Mouse (Mus musculus): ENCODE results near the gene Zfp346. TPM values are rescaled to one million over a fixed set of nuclear protein-coding genes. Genes with fewer than 3 reads are reported as not detected.

Gene Zfp346
- total and polyA plus RNA-seq, 3 experiments: 19.5 to 28.8 TPM; not detected in 1

- TF ChIP-seq USF2 (IDR thresholded peaks at IDR 0.05; ENCODE audit: borderline replicate concordance in 1 of 2, insufficient read depth in 1 of 2, low read depth in 1 of 2, low read length in 2 of 2): no peak
- TF ChIP-seq MAZ (IDR thresholded peaks at IDR 0.05; ENCODE audit: low read depth, low read length): no peak
- no peak for TF ChIP-seq MYC (IDR thresholded peaks at IDR 0.05; ENCODE audit: low read depth, low read length)
- TF ChIP-seq RAD21 (IDR thresholded peaks at IDR 0.05; ENCODE audit: low read depth, low read length): no peak
- TF ChIP-seq ZMIZ1 (IDR thresholded peaks at IDR 0.05; ENCODE audit: low read depth, low read length): no peak
- TF ChIP-seq TCF12 (IDR thresholded peaks at IDR 0.05; ENCODE audit: low read depth, low read length): peak; percentile 64; the same call in 1 of the 2 replicates
- no peak for TF ChIP-seq HCFC1 (IDR thresholded peaks at IDR 0.05; ENCODE audit: low read depth, low read length)
- 0 out of 2 replicates have a peak, but pooled peaks have one; percentile 23 for TF ChIP-seq MAFK (IDR thresholded peaks at IDR 0.05; ENCODE audit: borderline replicate concordance, low read depth, low read length)
- no peak for TF ChIP-seq TBP (IDR thresholded peaks at IDR 0.05; ENCODE audit: low read depth, low read length)
- no peak for TF ChIP-seq NRF1 (IDR thresholded peaks at IDR 0.05; ENCODE audit: insufficient read depth, low read depth, low read length, poor library complexity, severe bottlenecking)
These were observed 1.0 kb downstream of the Zfp346 start (continued) for GRCm38 (mm10) chr13:55105953-55106691.

- no peak for DNase-seq (ENCODE audit: low read depth, low spot score)
- H3K9ac ChIP-seq (ENCODE audit: control insufficient read depth, low read depth, low read length, poor library complexity, severe bottlenecking): 0 out of 2 replicates have a peak overlapping the region, but pooled peaks have one; percentile 22
- H3K4me1 ChIP-seq (ENCODE audit: control insufficient read depth in 1 of 2, insufficient read depth in 2 of 2, low read length in 2 of 2): peaks cover 3 to 23% of the 10 kb centered on the region in 2 experiments; a peak in 3 of 4 replicates
- H3K36me3 ChIP-seq (ENCODE audit: control insufficient read depth in 1 of 2, insufficient read depth in 2 of 2, low read length in 2 of 2): peaks cover 0 to 27% of the 10 kb centered on the region in 2 experiments; a peak in 3 of 4 replicates
- H3K4me3 ChIP-seq (ENCODE audit: control insufficient read depth in 1 of 2, insufficient read depth in 1 of 2, low read depth in 2 of 2, low read length in 2 of 2): no peak overlapping the region
- no peaks in the 10 kb centered on the region for H3K9me3 ChIP-seq (replicated peaks; ENCODE audit: insufficient read depth, low read length)
- TF ChIP-seq MEF2A (IDR thresholded peaks at IDR 0.05; ENCODE audit: extremely low read depth, insufficient replicate concordance, low read depth, low read length, poor library complexity, severe bottlenecking): no peak
- TF ChIP-seq GATA1 (IDR thresholded peaks at IDR 0.05; ENCODE audit: low read depth, low read length): no peak
- TF ChIP-seq SMC3 (IDR thresholded peaks at IDR 0.05; ENCODE audit: low read depth, low read length): no peak
- TF ChIP-seq USF1 (IDR thresholded peaks at IDR 0.05; ENCODE audit: low read depth, low read length): no peak
- TF ChIP-seq GABPA (IDR thresholded peaks at IDR 0.05; ENCODE audit: low read depth, low read length): no peak
- TF ChIP-seq HCFC1 (IDR thresholded peaks at IDR 0.05; ENCODE audit: low read depth, low read length): no peak
- TF ChIP-seq NRF1 (IDR thresholded peaks at IDR 0.05; ENCODE audit: insufficient read depth, low read depth, low read length, poor library complexity, severe bottlenecking): no peak
- no peak for TF ChIP-seq EP300 (IDR thresholded peaks at IDR 0.05; ENCODE audit: low read depth in 1 of 2, low read length in 2 of 2)
- no peak for TF ChIP-seq TAL1 (IDR thresholded peaks at IDR 0.05; ENCODE audit: low read length)
- TF ChIP-seq CHD1 (IDR thresholded peaks at IDR 0.05; ENCODE audit: low read depth, low read length): no peak
- no peak for TF ChIP-seq ELF1 (IDR thresholded peaks at IDR 0.05; ENCODE audit: low read depth, low read length)
- TF ChIP-seq POLR2AphosphoS2 (IDR thresholded peaks at IDR 0.05; ENCODE audit: low read length): no peak
- TF ChIP-seq UBTF (IDR thresholded peaks at IDR 0.05; ENCODE audit: borderline replicate concordance, insufficient read depth, low read depth, low read length): no peak
- TF ChIP-seq RCOR1 (IDR thresholded peaks at IDR 0.05; ENCODE audit: low read depth, low read length): no peak
- peaks cover 28% of the 10 kb centered on the region for H3K79me2 ChIP-seq (ENCODE audit: control insufficient read depth, insufficient read depth, low read length, poor library complexity)
- no peak overlapping the region for H3K27ac ChIP-seq (ENCODE audit: control insufficient read depth, low read depth, low read length)
- H3K27me3 ChIP-seq (ENCODE audit: control insufficient read depth in 1 of 2, insufficient read depth in 2 of 2, low read length in 2 of 2): no peaks in the 10 kb centered on the region
These were observed 2.0 kb downstream of the Zfp346 start for GRCm38 (mm10) chr13:55107116-55107515.
